Mouse (Mus musculus): ENCODE data around the gene Kremen2.

- no peak for TF ChIP-seq CTCF (IDR thresholded peaks at IDR 0.05; ENCODE audit: low read depth, low read length)
- TF ChIP-seq POLR2A (IDR thresholded peaks at IDR 0.05; ENCODE audit: borderline replicate concordance, low read depth, low read length): no peak
These were observed 26.2 kb downstream of the Kremen2 start for GRCm38 (mm10) chr17:23719455-23719854.
